Mouse (Mus musculus) kidney, embryonic 14.5 days (tissue): ENCODE data around the gene Fam120b. TPM values are rescaled to one million over a fixed set of nuclear protein-coding genes. Genes with fewer than 3 reads are reported as not detected.

Experiments
- ATAC-seq: fragments of 200-750 bp; cut with Nextera tagmentation; 2 replicates; pipeline ENCODE4 v1.8.0; 2017; ENCODE audit warnings: moderate number of reproducible peaks, mild to moderate bottlenecking, moderate TSS enrichment, moderate library complexity; ENCODE audit not compliant: low FRiP score, low TSS enrichment
- H3K27ac ChIP-seq: fragments of 300-500 bp; sonication (generic); 2 replicates; pipeline ENCODE4 v1.5.1; 2014; ENCODE audit warnings: low read depth, mild to moderate bottlenecking, low read length, moderate library complexity, mixed read lengths
- H3K27me3 ChIP-seq: fragments of 300-500 bp; sonication (generic); 2 replicates; pipeline ENCODE4 v1.6.1; 2014; ENCODE audit warnings: mild to moderate bottlenecking, low read length; ENCODE audit not compliant: control insufficient read depth, insufficient read depth
- H3K36me3 ChIP-seq: fragments of 300-500 bp; sonication (generic); 2 replicates; pipeline ENCODE4 v1.6.1; 2014; ENCODE audit warnings: low read length, mixed read lengths; ENCODE audit not compliant: control insufficient read depth, insufficient read depth
- H3K4me1 ChIP-seq: fragments of 300-500 bp; sonication (generic); 2 replicates; pipeline ENCODE4 v1.6.1; 2014; ENCODE audit warnings: low read length, mixed read lengths; ENCODE audit not compliant: control insufficient read depth, insufficient read depth
- H3K4me2 ChIP-seq: fragments of 300-500 bp; sonication (generic); replicated peaks from 2 replicates; pipeline ENCODE4 v1.6.1; 2014; ENCODE audit warnings: low read depth, mild to moderate bottlenecking, low read length
- H3K4me3 ChIP-seq: fragments of 300-500 bp; sonication (generic); 2 replicates; pipeline ENCODE4 v1.5.1; 2014; ENCODE audit warnings: mild to moderate bottlenecking, low read length
- H3K9ac ChIP-seq: fragments of 300-500 bp; sonication (generic); 2 replicates; pipeline ENCODE4 v1.6.1; 2014; ENCODE audit warnings: low read depth, mild to moderate bottlenecking, low read length, moderate library complexity
- H3K9me3 ChIP-seq: fragments of 300-500 bp; sonication (generic); 2 replicates; pipeline ENCODE4 v1.6.1; 2016; ENCODE audit warnings: low read length; ENCODE audit not compliant: control insufficient read depth
- WGBS: fragments of 180-500 bp; shearing (Covaris S2); extraction: QIAGEN DNeasy Blood & Tissue Kit; methylation state at CpG from one replicate; pipeline ENCODE4 v1.1.7; 2014; 5-methylcytosine and 5-hydroxymethylcytosine counted together
- polyA plus RNA-seq: library from polyadenylated mRNA; unstranded; fragments of >200 nt; fragmentation: Nextera tagmentation; extraction: Ambion mirVana; gene quantifications from 2 replicates; pipeline ENCODE4 v1.2.1, GENCODE M21; 2014

Gene Fam120b
- polyA plus RNA-seq: 18.8 and 29.4 TPM in 2 replicates

DNA sequence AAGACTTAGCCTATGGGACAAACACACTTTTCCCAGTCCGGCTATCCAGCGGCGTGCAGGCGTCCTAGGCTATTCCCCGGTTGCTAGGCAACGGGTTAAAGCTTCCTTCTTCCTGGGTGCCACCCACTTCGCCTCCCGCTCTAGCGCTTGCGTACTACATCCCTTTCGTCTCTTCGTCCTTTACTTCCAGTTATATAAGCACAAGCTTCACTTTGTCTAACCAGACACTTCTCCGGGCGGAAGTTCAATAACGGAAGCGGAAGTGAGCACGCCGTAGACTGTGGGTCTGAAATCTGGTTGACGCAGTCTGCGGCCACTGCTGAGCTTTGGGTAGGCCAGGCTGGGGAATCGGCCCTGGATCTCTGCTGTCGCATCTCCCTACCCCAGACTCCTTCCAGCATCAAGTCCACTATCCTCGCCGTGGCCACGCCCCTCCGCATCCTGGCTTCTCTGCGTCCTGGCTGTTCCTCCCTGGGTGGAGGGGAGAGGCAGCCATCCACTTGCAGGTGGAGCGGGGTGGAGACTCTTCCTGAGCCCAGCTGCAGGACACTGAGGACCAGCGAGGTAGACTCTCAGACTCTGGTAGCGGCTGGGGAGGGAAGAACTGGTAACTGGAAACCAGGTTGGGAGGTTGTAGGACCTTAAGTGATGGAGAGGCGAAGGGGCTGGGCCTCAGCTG, at the start of gene Fam120b:
Fam120b (plus strand) TSS at position 206 of the 679 bp plus-strand sequence.
- ATAC-seq: peak; percentile 98
- H3K9me3 ChIP-seq: no peaks in the 10 kb centered on the region

DNA sequence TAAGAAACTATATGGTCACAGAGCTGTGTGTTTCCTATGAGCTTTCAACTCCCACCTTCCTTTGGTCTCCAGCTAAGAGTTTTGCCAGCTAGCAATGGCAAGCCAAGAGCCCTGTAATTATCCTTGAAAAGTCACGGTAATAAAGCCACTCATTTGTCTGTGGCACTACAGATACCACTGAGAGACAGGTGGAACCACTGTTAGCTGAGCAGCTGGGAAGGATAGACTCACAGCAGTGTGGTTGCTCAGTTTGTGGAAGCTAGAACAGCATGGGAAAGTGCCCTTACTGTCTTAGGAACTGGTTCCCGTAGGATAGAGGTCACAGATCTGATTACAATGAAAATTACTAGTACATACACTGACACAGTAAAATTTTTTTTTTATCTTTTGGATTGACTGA, 45.9 kb upstream of the Fam120b start:
- Histone ChIP-seq H3K4me3 (no peak overlapping the region), H3K4me2 (no peak overlapping the region), H3K36me3 (no peaks in the 10 kb centered on the region), H3K9ac (no peak overlapping the region), H3K27ac (no peak overlapping the region), H3K4me1 (0 out of 2 replicates have a peak, but pooled peaks cover 4% of the 10 kb centered on the region), H3K27me3 (no peaks in the 10 kb centered on the region), H3K9me3 (no peaks in the 10 kb centered on the region)
- ATAC-seq: no peak
- 63% methylated on average over 2 of the region's 2 CpGs for WGBS

More for the DNA sequence above, at the start of gene Fam120b:
- under 1% methylated on average over 31 of the region's 31 CpGs for WGBS
- Histone ChIP-seq H3K27ac (peak within 1 kb of the TSS; percentile 86), H3K4me3 (peak within 1 kb of the TSS; percentile 77), H3K4me1 (peaks cover 6% of the 10 kb centered on the region; the same call in 1 of the 2 replicates), H3K27me3 (no peaks in the 10 kb centered on the region), H3K9ac (peak within 1 kb of the TSS; percentile 73), H3K36me3 (no peaks in the 10 kb centered on the region), H3K4me2 (peak within 1 kb of the TSS; percentile 62)

DNA sequence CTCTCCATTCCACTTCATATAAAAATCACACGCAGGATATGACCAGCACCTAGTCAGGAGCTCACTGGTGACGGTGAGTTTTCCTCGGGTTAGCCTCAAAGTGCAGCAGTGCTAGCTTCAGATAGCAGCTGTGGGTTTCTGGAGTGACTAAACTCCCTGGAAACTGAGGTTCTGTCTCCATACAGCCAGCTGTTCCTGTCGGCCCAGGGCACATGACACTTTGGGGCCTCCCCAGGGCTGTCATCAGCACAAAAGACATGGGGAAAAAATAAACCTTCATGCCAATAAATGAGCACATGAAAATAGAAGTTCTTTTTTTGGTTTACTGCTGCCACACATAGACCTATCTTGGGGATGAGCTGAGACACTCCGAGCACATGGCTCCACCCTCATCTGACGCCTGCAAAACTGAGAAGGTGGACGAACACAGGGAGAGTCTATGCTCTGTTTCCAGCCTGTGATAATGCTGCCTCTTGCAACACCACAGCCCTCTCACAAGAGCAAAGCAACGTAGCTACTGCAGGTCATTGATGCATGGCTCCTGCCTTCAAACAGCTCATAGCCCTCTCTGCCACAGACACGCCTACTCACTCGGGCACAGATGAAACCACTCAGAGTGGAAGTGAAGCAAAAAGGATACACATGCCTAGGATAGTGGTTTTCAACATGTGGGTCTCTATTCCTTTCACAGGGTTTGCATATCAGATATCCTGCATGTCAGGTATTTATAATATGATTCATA, 43.0 kb upstream of the Fam120b start:
- H3K4me1 ChIP-seq: 0 out of 2 replicates have a peak, but pooled peaks cover 4% of the 10 kb centered on the region
- H3K27ac ChIP-seq: no peak overlapping the region
- no peaks in the 10 kb centered on the region for H3K9me3 ChIP-seq
- 42% methylated on average over 10 of the region's 10 CpGs for WGBS
- peak; percentile 85; the same call in 1 of the 2 replicates for ATAC-seq
- no peaks in the 10 kb centered on the region for H3K27me3 ChIP-seq
- no peak overlapping the region for H3K9ac ChIP-seq
- no peak overlapping the region for H3K4me2 ChIP-seq
- H3K36me3 ChIP-seq: no peaks in the 10 kb centered on the region
- no peak overlapping the region for H3K4me3 ChIP-seq

DNA sequence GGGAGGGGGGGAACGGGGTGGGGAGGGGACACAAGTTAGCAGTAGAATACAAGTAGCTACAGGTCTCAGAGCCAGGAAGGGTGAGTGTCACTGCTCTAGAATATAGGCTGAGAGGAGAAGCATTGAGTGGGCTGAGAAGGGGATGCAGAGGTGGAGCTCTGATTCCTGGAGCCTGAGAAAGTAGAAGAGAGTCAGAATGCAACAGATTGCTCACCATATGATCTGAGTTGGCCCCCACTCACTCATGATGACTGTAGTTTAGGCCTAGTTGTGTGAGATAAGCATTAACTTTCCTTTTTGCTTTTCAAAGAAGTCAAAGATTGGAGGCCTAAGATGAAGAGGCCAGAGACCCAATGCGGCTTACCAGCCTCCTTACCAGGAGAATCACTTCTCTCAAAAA, 42.0 kb upstream of the Fam120b start:
- no peaks in the 10 kb centered on the region for H3K27me3 ChIP-seq
- no peak for ATAC-seq
- 0 out of 2 replicates have a peak, but pooled peaks cover 4% of the 10 kb centered on the region for H3K4me1 ChIP-seq
- no peaks in the 10 kb centered on the region for H3K9me3 ChIP-seq
- H3K4me3 ChIP-seq: no peak overlapping the region
- no peaks in the 10 kb centered on the region for H3K36me3 ChIP-seq
- H3K27ac ChIP-seq: no peak overlapping the region
- no peak overlapping the region for H3K9ac ChIP-seq
- WGBS: 83% methylated on average over 2 of the region's 2 CpGs
- no peak overlapping the region for H3K4me2 ChIP-seq

DNA sequence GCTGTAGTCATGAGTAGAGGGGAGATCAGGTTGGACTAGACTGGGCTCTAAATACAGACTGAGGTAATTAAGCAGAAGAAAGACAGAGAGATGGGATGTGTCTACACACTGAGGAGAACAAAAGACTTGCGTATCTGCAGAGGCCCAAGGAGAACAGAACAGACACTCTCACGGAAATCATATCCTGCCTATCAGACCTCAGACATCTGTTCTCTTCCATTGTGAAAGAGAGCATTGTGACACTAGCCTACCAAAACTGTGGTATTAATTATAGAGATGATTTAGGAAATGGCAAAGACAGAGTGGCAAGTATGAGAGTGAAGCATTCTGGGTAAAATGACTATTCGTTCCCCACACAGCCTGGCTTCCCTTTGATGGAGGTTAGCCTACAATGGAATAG, 40.9 kb upstream of the Fam120b start:
- no peak for ATAC-seq
- 95% methylated on average over 3 of the region's 3 CpGs for WGBS
- H3K9ac ChIP-seq: no peak overlapping the region
- H3K4me2 ChIP-seq: no peak overlapping the region
- no peaks in the 10 kb centered on the region for H3K9me3 ChIP-seq
- H3K27me3 ChIP-seq: no peaks in the 10 kb centered on the region
- H3K4me1 ChIP-seq: 0 out of 2 replicates have a peak, but pooled peaks cover 4% of the 10 kb centered on the region
- H3K36me3 ChIP-seq: no peaks in the 10 kb centered on the region
- no peak overlapping the region for H3K27ac ChIP-seq
- no peak overlapping the region for H3K4me3 ChIP-seq

DNA sequence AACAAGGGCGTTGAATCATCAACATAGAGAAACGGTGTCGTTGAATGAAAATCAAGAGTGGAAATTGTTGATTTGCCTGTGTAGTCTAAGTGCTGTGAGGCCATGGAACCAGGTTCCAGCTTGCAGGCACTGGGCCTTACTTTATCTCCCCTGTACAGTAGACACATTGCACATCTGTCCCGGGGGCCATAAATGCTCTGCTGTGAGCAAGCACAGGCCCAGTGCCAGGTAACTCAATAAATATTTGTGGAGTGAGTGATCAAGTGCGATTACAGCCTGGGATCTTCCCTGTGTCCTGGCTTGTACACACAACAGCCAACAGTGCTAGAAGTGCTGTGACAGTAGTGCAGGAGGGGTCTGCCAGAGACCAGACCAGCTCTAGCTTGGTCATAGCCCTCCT, 39.5 kb upstream of the Fam120b start:
- 89% methylated on average over 5 of the region's 5 CpGs for WGBS

DNA sequence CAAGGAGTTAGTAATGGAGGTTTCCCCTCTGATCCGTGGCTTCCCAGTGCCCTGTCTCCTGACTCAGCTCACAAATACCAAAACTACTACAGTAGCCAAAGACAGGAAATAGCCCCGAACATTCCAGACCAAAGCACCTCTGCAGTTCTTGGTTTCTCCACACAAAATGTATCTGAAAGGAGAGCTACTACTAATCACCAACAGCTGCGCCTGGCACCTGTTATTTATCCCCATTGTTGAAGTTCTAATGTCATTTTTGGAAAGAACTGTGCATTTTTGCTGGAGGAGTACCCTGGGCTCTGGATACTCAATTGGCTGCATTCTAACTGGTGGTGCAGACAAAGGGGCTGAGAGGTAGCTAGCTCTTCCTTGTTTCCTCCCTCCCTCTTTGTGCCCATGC, 38.9 kb upstream of the Fam120b start:
- Histone ChIP-seq H3K9ac (no peak overlapping the region), H3K9me3 (no peaks in the 10 kb centered on the region), H3K27me3 (no peaks in the 10 kb centered on the region), H3K4me1 (0 out of 2 replicates have a peak, but pooled peaks cover 4% of the 10 kb centered on the region), H3K4me2 (no peak overlapping the region), H3K36me3 (no peaks in the 10 kb centered on the region), H3K4me3 (no peak overlapping the region), H3K27ac (no peak overlapping the region)
- WGBS: 74% methylated on average over 3 of the region's 3 CpGs
- no peak for ATAC-seq

More for the DNA sequence above, 39.5 kb upstream of the Fam120b start:
- H3K9me3 ChIP-seq: no peaks in the 10 kb centered on the region
- H3K4me2 ChIP-seq: no peak overlapping the region
- H3K27ac ChIP-seq: no peak overlapping the region
- no peaks in the 10 kb centered on the region for H3K36me3 ChIP-seq
- no peaks in the 10 kb centered on the region for H3K27me3 ChIP-seq
- H3K4me1 ChIP-seq: 0 out of 2 replicates have a peak, but pooled peaks cover 4% of the 10 kb centered on the region
- ATAC-seq: no peak
- no peak overlapping the region for H3K9ac ChIP-seq
- H3K4me3 ChIP-seq: no peak overlapping the region

DNA sequence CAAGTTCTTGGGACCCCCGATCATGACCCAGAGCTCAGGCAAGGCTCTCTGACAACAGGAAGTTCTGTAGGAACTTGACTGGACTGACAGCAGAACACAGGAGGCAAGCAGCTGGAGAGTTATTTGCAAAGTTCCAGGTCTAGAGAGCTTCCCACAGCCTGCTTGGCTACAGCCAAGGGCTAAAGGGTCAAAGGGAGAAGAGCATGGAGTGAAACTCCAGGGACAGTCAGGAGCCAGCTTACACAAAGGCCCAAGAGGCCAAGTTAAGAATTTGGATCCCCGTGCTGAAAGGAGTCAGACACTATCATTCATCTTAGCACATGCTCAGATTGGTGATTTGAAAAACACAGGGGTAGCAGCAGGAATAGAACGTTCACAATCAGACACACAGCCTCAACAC, 32.3 kb upstream of the Fam120b start:
- 56% methylated on average over 3 of the region's 3 CpGs for WGBS

DNA sequence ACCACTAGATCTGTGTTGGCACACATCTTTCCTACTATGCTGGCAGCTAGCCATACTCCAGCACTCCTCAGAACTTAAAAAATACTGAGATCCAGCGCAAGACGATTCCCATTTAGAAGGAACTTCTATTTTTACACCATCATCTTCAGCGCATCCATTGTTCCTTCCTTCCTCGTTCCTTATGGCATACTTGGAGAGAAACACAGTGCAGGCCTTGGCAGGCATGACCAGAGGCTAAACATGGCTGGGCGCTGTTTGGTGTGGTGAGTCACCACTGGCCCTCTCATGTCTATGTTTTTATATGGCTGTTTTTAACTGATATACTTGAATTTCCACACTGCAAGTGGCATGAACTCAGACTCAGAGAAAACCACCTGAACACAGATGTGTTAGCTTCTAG, 30.4 kb upstream of the Fam120b start:
- no peaks in the 10 kb centered on the region for H3K4me1 ChIP-seq
- ATAC-seq: no peak
- WGBS: 76% methylated on average over 5 of the region's 5 CpGs

More for the DNA sequence above, 32.3 kb upstream of the Fam120b start:
- Histone ChIP-seq H3K4me1 (no peaks in the 10 kb centered on the region), H3K9me3 (no peaks in the 10 kb centered on the region), H3K27ac (no peak overlapping the region), H3K36me3 (peaks cover 8% of the 10 kb centered on the region), H3K27me3 (no peaks in the 10 kb centered on the region), H3K9ac (no peak overlapping the region), H3K4me2 (no peak overlapping the region), H3K4me3 (no peak overlapping the region)
- ATAC-seq: no peak

More for the DNA sequence above, 30.4 kb upstream of the Fam120b start:
- Histone ChIP-seq H3K27me3 (no peaks in the 10 kb centered on the region), H3K36me3 (peaks cover 18% of the 10 kb centered on the region), H3K9ac (no peak overlapping the region), H3K27ac (no peak overlapping the region), H3K4me3 (no peak overlapping the region), H3K4me2 (no peak overlapping the region), H3K9me3 (no peaks in the 10 kb centered on the region)
